Mouse (Mus musculus): ENCODE measurements around the gene Gja3. TPM values are rescaled to one million over a fixed set of nuclear protein-coding genes. Genes with fewer than 3 reads are reported as not detected.
A peak's percentile ranks its signal among the peaks of the same experiment; 100 is the strongest.

The Gja3 gene
- polyA plus RNA-seq (2012; ENCODE audit: insufficient read depth, insufficient read length, missing spikeins) = not detected in 2 replicates

DNA sequence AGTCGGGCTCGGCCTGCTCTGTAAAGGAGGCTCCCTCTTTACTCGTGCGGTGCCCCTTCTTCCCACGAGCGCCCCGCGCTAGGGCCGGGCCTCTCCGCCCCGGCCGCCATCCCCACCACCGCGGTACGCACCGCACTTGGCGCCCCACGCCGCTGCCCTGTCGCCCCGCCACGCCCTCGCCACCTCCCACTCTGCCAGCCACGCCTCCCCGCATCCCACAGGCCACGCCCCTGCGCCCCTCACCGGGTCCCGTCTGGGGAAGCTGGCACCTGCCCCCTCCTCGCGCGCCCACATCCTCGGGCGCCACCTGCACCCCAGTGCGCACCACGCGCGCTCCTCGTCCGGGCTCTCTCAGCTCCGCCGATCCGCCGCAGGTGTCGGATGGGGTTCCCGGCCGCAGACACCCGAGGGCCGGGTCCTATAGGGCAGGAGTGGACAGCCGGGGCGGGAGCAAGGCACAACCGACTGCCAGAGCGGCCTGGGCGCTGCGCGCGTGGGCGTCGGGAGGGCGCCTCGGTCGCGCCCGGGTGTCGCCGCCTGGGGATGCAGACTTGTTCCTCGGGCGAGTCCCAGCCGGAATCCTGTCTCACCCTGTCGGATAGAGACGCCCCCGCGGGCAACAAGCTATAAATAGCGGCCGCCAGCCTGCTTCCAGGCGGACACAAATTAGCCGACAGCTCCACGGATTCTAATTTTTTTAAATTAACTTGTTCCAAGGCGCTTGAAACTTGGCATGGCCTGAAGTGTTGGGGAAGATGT is at the start of gene Gja3:
Gene Gja3 (minus strand): TSS at position 538 of the 759 bp plus-strand sequence.
- H3K4me1 ChIP-seq (ENCODE audit: control insufficient read depth, insufficient read depth, low read length) = no peaks in the 10 kb centered on the region
- TF ChIP-seq CTCF (IDR thresholded peaks at IDR 0.05; ENCODE audit: low read depth, low read length) (no peak), POLR2A (IDR thresholded peaks at IDR 0.05; ENCODE audit: borderline replicate concordance, low read depth, low read length) (no peak)
- H3K4me3 ChIP-seq (ENCODE audit: insufficient read depth, low read length) = peak within 1 kb of the TSS; percentile 22
- no peak within 1 kb of the TSS for H3K27ac ChIP-seq (ENCODE audit: insufficient read depth, low read depth, low read length)

DNA sequence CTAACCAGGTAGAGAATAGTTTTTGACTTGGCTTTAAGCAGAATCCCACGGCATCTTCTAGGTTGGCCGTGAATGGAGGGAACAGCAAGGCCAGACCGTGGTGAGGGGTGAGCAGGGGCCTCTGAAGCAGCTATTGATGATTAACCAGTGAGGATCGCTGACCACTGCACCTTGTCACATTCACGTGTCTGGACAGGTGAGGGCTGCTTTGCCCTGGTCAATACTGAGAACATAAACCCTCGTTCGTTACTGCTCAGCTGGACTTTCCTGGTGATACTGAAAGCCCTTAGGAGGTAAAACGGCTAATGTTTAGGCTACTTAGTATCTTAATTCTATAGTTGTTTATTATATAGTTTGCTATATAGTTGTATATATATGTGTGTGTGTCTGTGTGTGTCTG is 49.2 kb upstream of the Gja3 start:
- TF ChIP-seq POLR2A (IDR thresholded peaks at IDR 0.05; ENCODE audit: borderline replicate concordance, low read depth, low read length) = no peak
- no peak overlapping the region for H3K4me3 ChIP-seq (ENCODE audit: insufficient read depth, low read length)
- no peaks in the 10 kb centered on the region for H3K4me1 ChIP-seq (ENCODE audit: control insufficient read depth, insufficient read depth, low read length)
- no peak overlapping the region for H3K27ac ChIP-seq (ENCODE audit: insufficient read depth, low read depth, low read length)

DNA sequence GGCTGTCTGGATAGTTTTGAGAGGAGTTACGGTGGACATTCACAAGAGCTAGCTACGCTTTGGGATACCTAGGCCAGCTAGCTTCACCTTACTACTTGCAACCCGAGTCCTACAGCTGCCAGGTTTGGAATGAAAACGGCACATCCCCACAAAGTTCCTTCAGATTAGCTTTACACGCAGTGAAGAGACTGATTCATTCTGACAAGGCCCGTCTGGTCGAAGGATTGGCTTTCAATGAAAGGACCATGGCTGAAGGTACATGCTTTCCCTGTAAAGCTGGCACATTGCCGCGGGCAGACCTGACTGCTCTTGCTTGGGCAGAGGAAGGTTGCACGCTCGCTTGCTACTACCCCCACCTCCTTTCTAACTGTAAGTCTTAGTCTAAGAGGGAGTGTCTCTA is 47.8 kb upstream of the Gja3 start:
- TF ChIP-seq POLR2A (IDR thresholded peaks at IDR 0.05; ENCODE audit: borderline replicate concordance, low read depth, low read length) (no peak), CTCF (IDR thresholded peaks at IDR 0.05; ENCODE audit: low read depth, low read length) (no peak)
- Histone ChIP-seq H3K27ac (ENCODE audit: insufficient read depth, low read depth, low read length) (no peak overlapping the region), H3K4me3 (ENCODE audit: insufficient read depth, low read length) (no peak overlapping the region), H3K4me1 (ENCODE audit: control insufficient read depth, insufficient read depth, low read length) (no peaks in the 10 kb centered on the region)

DNA sequence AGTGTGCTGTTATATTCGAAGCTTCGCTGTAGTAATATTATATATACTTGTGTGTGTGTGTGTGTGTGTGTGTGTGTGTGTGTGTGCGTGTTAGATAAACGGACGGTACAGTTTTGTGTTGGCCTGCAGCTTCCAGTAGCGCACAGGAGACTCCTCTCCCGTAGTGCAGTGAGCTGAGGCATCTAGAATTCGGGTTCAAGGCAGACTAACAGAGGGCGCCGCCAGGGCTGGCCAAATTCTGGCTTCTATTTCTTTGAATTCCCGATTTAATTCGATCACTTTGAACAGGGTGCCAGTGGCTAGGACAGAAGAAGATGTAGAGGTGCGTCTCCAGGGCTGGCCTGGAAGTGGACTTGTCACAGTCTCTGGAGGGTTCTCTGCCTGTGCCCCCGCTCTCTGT is 47.2 kb upstream of the Gja3 start:
- no peak for TF ChIP-seq POLR2A (IDR thresholded peaks at IDR 0.05; ENCODE audit: borderline replicate concordance, low read depth, low read length)
- H3K4me1 ChIP-seq (ENCODE audit: control insufficient read depth, insufficient read depth, low read length) = no peaks in the 10 kb centered on the region
- no peak overlapping the region for H3K27ac ChIP-seq (ENCODE audit: insufficient read depth, low read depth, low read length)
- no peak overlapping the region for H3K4me3 ChIP-seq (ENCODE audit: insufficient read depth, low read length)

DNA sequence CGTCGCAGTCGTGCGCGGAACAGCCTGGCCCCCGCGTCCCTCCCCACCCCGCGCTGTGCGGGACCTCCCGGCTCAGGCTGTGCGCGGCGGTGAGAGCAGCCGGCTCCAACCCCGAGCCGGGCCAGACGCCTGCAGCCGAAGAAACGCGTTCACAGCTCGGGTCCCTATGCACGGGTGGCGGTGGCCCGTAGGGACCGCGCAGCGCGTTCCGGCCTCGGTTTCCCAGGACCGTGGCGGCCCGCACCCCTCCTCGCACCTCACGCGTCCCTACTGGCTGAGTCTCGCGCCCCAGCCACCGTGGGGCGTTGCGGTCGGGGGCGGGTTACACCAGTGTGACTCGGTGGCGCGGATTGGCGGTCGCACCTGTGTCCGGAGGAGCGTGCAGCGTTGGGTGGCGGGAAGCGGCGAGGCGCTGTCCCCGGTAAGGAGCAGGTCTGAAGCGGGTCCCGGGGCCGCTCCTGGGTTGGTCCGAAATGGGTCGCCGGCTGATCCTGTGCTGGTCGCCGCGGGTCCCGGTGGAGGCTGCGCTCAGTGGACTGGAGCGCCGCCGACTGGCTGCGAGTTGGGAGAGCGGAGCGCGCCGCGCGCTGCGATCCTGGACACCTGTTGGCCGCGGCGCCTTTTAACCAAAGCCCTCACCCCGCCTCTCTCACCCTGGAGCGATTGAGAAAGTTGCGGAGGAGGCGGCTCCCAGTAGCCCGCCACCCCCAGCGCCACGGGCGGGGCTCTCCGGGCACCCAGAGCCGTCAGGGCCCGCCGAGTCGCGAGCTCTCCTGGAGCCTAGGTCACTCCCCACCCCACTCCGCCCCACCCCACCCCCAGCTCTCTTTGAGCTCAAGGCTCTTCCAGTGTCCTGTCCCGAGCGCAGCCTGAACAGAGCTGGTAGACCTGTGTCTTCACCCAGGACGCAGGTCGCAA is 46.5 kb upstream of the Gja3 start, which contains the start of gene Gjb2:
Gene Gjb2 (minus strand): TSS at position 597 of the 918 bp plus-strand sequence.
- H3K4me1 ChIP-seq (ENCODE audit: control insufficient read depth, insufficient read depth, low read length) = no peaks in the 10 kb centered on the region
- TF ChIP-seq POLR2A (IDR thresholded peaks at IDR 0.05; ENCODE audit: borderline replicate concordance, low read depth, low read length) = no peak
- TF ChIP-seq CTCF (IDR thresholded peaks at IDR 0.05; ENCODE audit: low read depth, low read length) = no peak
- no peak within 1 kb of the TSS for H3K27ac ChIP-seq (ENCODE audit: insufficient read depth, low read depth, low read length)
- peak within 1 kb of the TSS; percentile 60 for H3K4me3 ChIP-seq (ENCODE audit: insufficient read depth, low read length)

DNA sequence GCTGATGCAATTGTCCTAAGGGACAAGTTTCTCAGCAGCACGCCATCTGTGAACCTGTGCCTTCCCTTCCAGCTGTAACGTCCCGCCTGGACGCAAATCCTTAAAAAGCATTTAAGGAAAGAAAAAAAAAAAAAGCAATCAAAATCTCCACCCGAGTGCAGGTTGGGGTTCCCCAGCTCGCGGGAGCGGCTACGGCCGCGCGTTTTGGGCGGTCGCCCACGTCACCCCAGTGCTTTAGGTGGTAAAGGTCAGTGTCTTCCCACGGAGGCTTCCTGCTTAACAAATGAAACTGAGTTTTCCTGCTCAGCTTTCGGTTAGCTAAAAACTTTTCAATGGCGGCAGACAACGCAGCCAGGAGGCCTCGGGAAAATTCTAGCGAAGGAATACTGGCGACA is 45.8 kb upstream of the Gja3 start:
- peak overlapping the region; percentile 60 for H3K4me3 ChIP-seq (ENCODE audit: insufficient read depth, low read length)
- no peak overlapping the region for H3K27ac ChIP-seq (ENCODE audit: insufficient read depth, low read depth, low read length)
- H3K4me1 ChIP-seq (ENCODE audit: control insufficient read depth, insufficient read depth, low read length) = no peaks in the 10 kb centered on the region
- TF ChIP-seq POLR2A (IDR thresholded peaks at IDR 0.05; ENCODE audit: borderline replicate concordance, low read depth, low read length) (no peak), CTCF (IDR thresholded peaks at IDR 0.05; ENCODE audit: low read depth, low read length) (no peak)

DNA sequence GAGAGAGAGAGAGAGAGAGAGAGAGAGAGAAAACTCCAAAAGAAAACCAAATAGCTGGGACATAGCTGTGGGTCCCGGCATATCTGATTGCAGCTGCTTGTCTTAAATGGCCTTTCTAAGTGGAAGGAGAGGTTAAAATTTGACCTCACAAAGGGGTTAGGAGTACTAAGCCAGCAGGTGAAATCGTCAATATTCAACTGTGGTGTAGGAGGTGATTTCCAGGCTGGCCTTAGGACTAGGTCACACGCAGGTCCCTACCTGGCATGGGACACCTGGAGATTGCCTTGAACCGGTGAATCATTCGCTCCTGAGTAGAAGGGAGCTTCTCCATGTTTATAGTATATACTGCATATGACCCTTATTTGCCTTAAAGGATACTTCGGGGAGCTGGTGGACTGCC is 45.2 kb upstream of the Gja3 start:
- H3K27ac ChIP-seq (ENCODE audit: insufficient read depth, low read depth, low read length) = no peak overlapping the region
- TF ChIP-seq CTCF (IDR thresholded peaks at IDR 0.05; ENCODE audit: low read depth, low read length) (no peak), POLR2A (IDR thresholded peaks at IDR 0.05; ENCODE audit: borderline replicate concordance, low read depth, low read length) (no peak)
- H3K4me1 ChIP-seq (ENCODE audit: control insufficient read depth, insufficient read depth, low read length) = no peaks in the 10 kb centered on the region
- no peak overlapping the region for H3K4me3 ChIP-seq (ENCODE audit: insufficient read depth, low read length)

DNA sequence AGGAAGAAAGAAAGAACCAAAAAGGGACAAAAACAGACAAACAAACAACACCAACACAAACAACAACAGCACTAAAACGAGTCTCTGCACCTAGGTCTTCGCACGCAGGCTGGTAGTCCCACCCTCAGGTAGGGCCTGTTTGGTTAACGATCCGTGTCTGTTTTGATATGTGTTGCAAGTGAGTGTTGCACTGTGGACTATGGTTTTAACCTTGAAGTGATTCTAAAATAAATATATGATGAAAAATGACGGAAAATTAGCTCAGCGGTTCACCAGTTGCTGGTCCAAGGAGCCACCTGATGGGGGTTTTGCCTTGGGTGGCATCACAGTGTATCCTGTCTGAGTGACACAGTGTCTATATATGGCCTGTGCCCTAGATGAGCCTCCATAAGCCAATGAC is 43.7 kb upstream of the Gja3 start:
- H3K4me3 ChIP-seq (ENCODE audit: insufficient read depth, low read length) = no peak overlapping the region
- H3K4me1 ChIP-seq (ENCODE audit: control insufficient read depth, insufficient read depth, low read length) = no peaks in the 10 kb centered on the region
- no peak overlapping the region for H3K27ac ChIP-seq (ENCODE audit: insufficient read depth, low read depth, low read length)
- TF ChIP-seq POLR2A (IDR thresholded peaks at IDR 0.05; ENCODE audit: borderline replicate concordance, low read depth, low read length) = no peak
- TF ChIP-seq CTCF (IDR thresholded peaks at IDR 0.05; ENCODE audit: low read depth, low read length) = no peak

DNA sequence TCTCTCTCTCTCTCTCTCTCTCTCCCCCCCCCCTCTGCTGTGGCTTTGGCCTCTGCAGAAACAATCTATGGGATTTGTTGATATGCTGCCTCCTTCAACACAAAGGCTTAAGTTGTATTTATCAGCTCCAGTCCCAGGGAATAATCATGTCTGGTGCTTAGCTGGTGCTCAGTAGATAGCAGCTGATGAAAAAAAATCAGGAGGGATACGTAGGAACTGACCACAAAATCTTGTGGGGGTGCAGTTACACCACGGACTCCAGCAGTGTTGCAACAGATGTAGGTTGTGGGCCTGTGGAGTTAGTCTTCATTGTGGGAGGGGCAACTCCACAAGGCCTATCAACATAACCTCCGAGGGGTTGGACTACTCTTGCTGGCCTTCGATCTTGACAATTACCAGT is 38.0 kb upstream of the Gja3 start:
- Histone ChIP-seq H3K4me1 (ENCODE audit: control insufficient read depth, insufficient read depth, low read length) (no peaks in the 10 kb centered on the region), H3K4me3 (ENCODE audit: insufficient read depth, low read length) (no peak overlapping the region), H3K27ac (ENCODE audit: insufficient read depth, low read depth, low read length) (no peak overlapping the region)
- TF ChIP-seq POLR2A (IDR thresholded peaks at IDR 0.05; ENCODE audit: borderline replicate concordance, low read depth, low read length) = no peak
- TF ChIP-seq CTCF (IDR thresholded peaks at IDR 0.05; ENCODE audit: low read depth, low read length) = no peak

DNA sequence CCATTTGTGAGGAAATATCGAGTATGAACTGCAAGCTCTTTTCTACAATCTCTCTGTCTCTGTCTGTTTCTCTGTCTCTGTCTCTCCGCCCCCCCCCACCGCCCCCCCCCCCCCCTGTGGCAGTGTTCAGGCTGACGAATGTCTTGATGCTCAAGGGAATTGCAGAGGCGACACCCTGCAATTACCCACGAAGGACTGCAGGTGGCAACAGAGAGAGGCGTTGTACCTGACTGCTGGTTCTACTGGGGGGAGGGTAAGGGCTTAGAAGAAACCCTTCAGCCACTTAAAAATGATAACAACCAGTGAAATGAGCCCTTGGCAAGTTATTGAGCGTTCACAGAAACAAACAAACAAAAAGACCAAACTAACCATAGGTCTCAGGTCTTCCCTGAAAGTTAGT is 35.1 kb upstream of the Gja3 start:
- Histone ChIP-seq H3K27ac (ENCODE audit: insufficient read depth, low read depth, low read length) (no peak overlapping the region), H3K4me3 (ENCODE audit: insufficient read depth, low read length) (no peak overlapping the region), H3K4me1 (ENCODE audit: control insufficient read depth, insufficient read depth, low read length) (no peaks in the 10 kb centered on the region)
- TF ChIP-seq POLR2A (IDR thresholded peaks at IDR 0.05; ENCODE audit: borderline replicate concordance, low read depth, low read length) = no peak
- peak; percentile 32; the same call in 1 of the 2 replicates for TF ChIP-seq CTCF (IDR thresholded peaks at IDR 0.05; ENCODE audit: low read depth, low read length)
